Mouse (Mus musculus) ES-Bruce4 (cell line): ENCODE data around the gene Bud31.

Source experiments
- CTCF ChIP-seq: IDR thresholded peaks from one replicate; pipeline ENCODE4 v1.8.1; 2011; ENCODE audit warnings: low read depth, low read length
- EP300 ChIP-seq: IDR thresholded peaks from 2 replicates; pipeline ENCODE4 v1.6.1; 2011; ENCODE audit warnings: low read depth, low read length; ENCODE audit not compliant: insufficient read depth

DNA sequence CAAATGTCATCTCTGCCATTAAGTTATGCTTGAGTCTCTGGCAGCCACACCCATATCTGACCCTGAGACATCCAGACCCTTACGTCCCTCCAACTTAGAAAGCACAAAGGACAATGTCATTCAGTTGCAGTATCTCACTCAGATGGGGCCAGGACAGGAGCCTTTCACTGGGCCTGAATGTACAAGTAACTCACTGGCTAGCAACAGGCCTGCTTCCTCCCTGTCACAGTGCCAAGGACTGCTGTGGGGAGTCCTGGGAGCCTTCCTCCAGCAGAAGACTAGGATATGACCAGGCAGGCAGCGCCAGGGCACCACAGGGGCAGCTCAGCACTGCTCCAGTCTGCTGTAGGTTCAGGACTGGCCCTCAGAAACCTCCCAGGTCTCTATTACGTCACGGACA lies 11.0 kb upstream of the Bud31 start:
- TF ChIP-seq EP300 (no peak), CTCF (no peak)
